Mouse (Mus musculus) hematopoietic stem cell, adult 5-6 weeks (primary cell): Measurements from ENCODE around the gene Zdhhc11. TPM values are rescaled to one million over a fixed set of nuclear protein-coding genes. Genes with fewer than 3 reads are reported as not detected.
"Not testable (repeated sequence)": the region's sequence is repeated elsewhere in the genome, so short reads cannot be mapped to it uniquely, and the experiment has no call there.

Experiments
- ATAC-seq, 2 experiments: fragments of 125-278 bp in 1 of 2; replicated peaks in 1 of 2; 2 replicates each; pipeline ENCODE4 v1.8.0; 2016 to 2017; ENCODE audit warnings: inconsistent platforms in 2 of 2, mild to moderate bottlenecking in 2 of 2, moderate number of reproducible peaks in 2 of 2, low read depth in 1 of 2, moderate TSS enrichment in 1 of 2; ENCODE audit not compliant: low FRiP score in 2 of 2, poor library complexity in 2 of 2, severe bottlenecking in 2 of 2, insufficient read depth in 1 of 2, low TSS enrichment in 1 of 2
- total RNA-seq: library from RNA; stranded (forward); fragments of 172-1452, 232-1000 nt; gene quantifications from 2 replicates; pipeline ENCODE4 v1.2.3, GENCODE M21; 2017

Gene Zdhhc11
- total RNA-seq, 1 experiment from 2014 or later: not detected

- ATAC-seq: no peak
Observed at GRCm38 (mm10) chr13:73991267-73991666, 27.6 kb downstream of the Zdhhc11 start.

GRCm38 (mm10) chr13:73996456-73996855, 32.8 kb downstream of the Zdhhc11 start:
- ATAC-seq: peak in 1 of 2 experiments; percentile 64; a peak in 1 of 4 replicates

GRCm38 (mm10) chr13:74000519-74000918, 36.9 kb downstream of the Zdhhc11 start:
- no peak for ATAC-seq

GRCm38 (mm10) chr13:74000961-74001360, 37.3 kb downstream of the Zdhhc11 start:
- no peak for ATAC-seq

GRCm38 (mm10) chr13:74001492-74001891, 37.8 kb downstream of the Zdhhc11 start:
- ATAC-seq: no peak

- ATAC-seq: not testable (repeated sequence)
Observed at GRCm38 (mm10) chr13:74006881-74007280, 43.2 kb downstream of the Zdhhc11 start.

- not testable (repeated sequence) for ATAC-seq
Observed at GRCm38 (mm10) chr13:74008216-74008615, 44.6 kb downstream of the Zdhhc11 start.

GRCm38 (mm10) chr13:74008948-74009718, 45.5 kb downstream of the Zdhhc11 start, which contains the start of gene Tppp:
Gene Tppp (plus strand): TSS chr13:74009407.
- ATAC-seq: peak; percentile 93 to 95

GRCm38 (mm10) chr13:74009791-74010614, 46.4 kb downstream of the Zdhhc11 start:
- ATAC-seq: 0 out of 4 replicates have a peak, but pooled peaks have one; percentile 3 to 6

- ATAC-seq: no peak
Observed at GRCm38 (mm10) chr13:74010678-74011077, 47.0 kb downstream of the Zdhhc11 start.

GRCm38 (mm10) chr13:74015908-74016307, 52.3 kb downstream of the Zdhhc11 start:
- ATAC-seq: no peak

GRCm38 (mm10) chr13:74017426-74017825, 53.8 kb downstream of the Zdhhc11 start:
- ATAC-seq: no peak

GRCm38 (mm10) chr13:74019006-74019405, 55.4 kb downstream of the Zdhhc11 start:
- ATAC-seq: not testable (repeated sequence)

GRCm38 (mm10) chr13:74025151-74026081, 61.8 kb downstream of the Zdhhc11 start:
- ATAC-seq: no peak; a peak in 1 of 4 replicates

- peak; percentile 40 to 44; a peak in 1 of 4 replicates for ATAC-seq
Observed at GRCm38 (mm10) chr13:74026215-74026614, 62.6 kb downstream of the Zdhhc11 start.

- ATAC-seq: no peak
Observed at GRCm38 (mm10) chr13:74028116-74028515, 64.5 kb downstream of the Zdhhc11 start.

GRCm38 (mm10) chr13:74029013-74029412, 65.4 kb downstream of the Zdhhc11 start:
- no peak for ATAC-seq
